Mouse (Mus musculus) heart, postnatal 0 days (tissue): ENCODE data around the gene Plppr1. TPM values are rescaled to one million over a fixed set of nuclear protein-coding genes. Genes with fewer than 3 reads are reported as not detected.
"Not testable (repeated sequence)": the region's sequence is repeated elsewhere in the genome, so short reads cannot be mapped to it uniquely, and the experiment has no call there.

Experiments
- ATAC-seq: fragments of 200-750 bp; cut with Nextera tagmentation; 2 replicates; pipeline ENCODE4 v1.8.0; 2017; ENCODE audit warnings: low read depth, moderate number of reproducible peaks, moderate library complexity; ENCODE audit not compliant: insufficient read depth
- DNase-seq: peaks from one replicate; pipeline ENCODE4 v3.0.0-alpha.2; 2016; ENCODE audit warnings: low spot score
- H3K27ac ChIP-seq: fragments of 300-500 bp; sonication (generic); 2 replicates; pipeline ENCODE4 v1.5.1; 2014; ENCODE audit warnings: low read depth, mild to moderate bottlenecking
- H3K27me3 ChIP-seq: fragments of 300-500 bp; sonication (generic); 2 replicates; pipeline ENCODE4 v1.6.1; 2014; ENCODE audit warnings: low read length, mixed read lengths; ENCODE audit not compliant: control insufficient read depth, insufficient read depth
- H3K36me3 ChIP-seq: fragments of 300-500 bp; sonication (generic); replicated peaks from 2 replicates; pipeline ENCODE4 v1.6.1; 2014; ENCODE audit warnings: low read length, mixed read lengths; ENCODE audit not compliant: control insufficient read depth, insufficient read depth
- H3K4me1 ChIP-seq: fragments of 300-500 bp; sonication (generic); 2 replicates; pipeline ENCODE4 v1.6.1; 2014; ENCODE audit warnings: antibody characterized with exemption; ENCODE audit not compliant: control insufficient read depth, insufficient read depth
- H3K4me2 ChIP-seq: fragments of 300-500 bp; sonication (generic); 2 replicates; pipeline ENCODE4 v1.6.1; 2014; ENCODE audit warnings: low read depth, mild to moderate bottlenecking, low read length, moderate library complexity
- H3K4me3 ChIP-seq: fragments of 300-500 bp; sonication (generic); 2 replicates; pipeline ENCODE4 v1.5.1; 2014; ENCODE audit warnings: low read depth, low read length
- H3K9ac ChIP-seq: fragments of 300-500 bp; sonication (generic); replicated peaks from 2 replicates; pipeline ENCODE4 v1.6.1; 2014; ENCODE audit warnings: low read depth, low read length, mixed read lengths
- H3K9me3 ChIP-seq: fragments of 300-500 bp; sonication (generic); replicated peaks from 2 replicates; pipeline ENCODE4 v1.6.1; 2016; ENCODE audit warnings: low read length; ENCODE audit not compliant: control insufficient read depth
- CTCF ChIP-seq: IDR thresholded peaks from 2 replicates; pipeline ENCODE4 v1.5.1; 2016; ENCODE audit warnings: antibody characterized with exemption, control low read depth, low read depth
- EP300 ChIP-seq: IDR thresholded peaks from 2 replicates; pipeline ENCODE4 v1.6.1; 2016; ENCODE audit warnings: antibody characterized with exemption, low read depth
- WGBS: fragments of 180-500 bp; shearing (Covaris S2); extraction: QIAGEN DNeasy Blood & Tissue Kit; methylation state at CpG from one replicate; pipeline ENCODE4 v1.1.7; 2014; 5-methylcytosine and 5-hydroxymethylcytosine counted together
- polyA plus RNA-seq: library from polyadenylated mRNA; unstranded; fragments of >200 nt; fragmentation: Nextera tagmentation; extraction: Ambion mirVana; gene quantifications from 2 replicates; pipeline ENCODE4 v1.2.1, GENCODE M21; 2015
- total RNA-seq: library from RNA; depleted of rRNA; stranded (reverse); fragments of >200 nt; gene quantifications from 2 replicates; pipeline ENCODE4 v1.2.3, GENCODE M21; 2014; ENCODE audit warnings: low replicate concordance

Plppr1 gene
- total and polyA plus RNA-seq, 2 experiments from 2014 or later = 3.7 to 5.2 TPM

GRCm38 (mm10) chr4:49348677-49349076 is 289.6 kb downstream of the Plppr1 start:
- Histone ChIP-seq H3K4me2 (no peak overlapping the region), H3K27ac (no peak overlapping the region), H3K4me1 (no peaks in the 10 kb centered on the region), H3K9ac (no peak overlapping the region), H3K9me3 (no peaks in the 10 kb centered on the region; the same call in 1 of the 2 replicates), H3K27me3 (no peaks in the 10 kb centered on the region), H3K4me3 (no peak overlapping the region), H3K36me3 (no peaks in the 10 kb centered on the region)
- WGBS = 84% methylated on average over 2 of the region's 2 CpGs
- no peak for TF ChIP-seq CTCF
- TF ChIP-seq EP300 = no peak
- DNase-seq (no peak), ATAC-seq (no peak)

GRCm38 (mm10) chr4:49350470-49350869 is 291.4 kb downstream of the Plppr1 start:
- no peaks in the 10 kb centered on the region for H3K4me1 ChIP-seq
- no peak for DNase-seq
- no peaks in the 10 kb centered on the region; the same call in 1 of the 2 replicates for H3K9me3 ChIP-seq
- ATAC-seq = no peak
- no peak overlapping the region for H3K4me3 ChIP-seq
- H3K4me2 ChIP-seq = no peak overlapping the region
- no peaks in the 10 kb centered on the region for H3K27me3 ChIP-seq
- H3K27ac ChIP-seq = no peak overlapping the region
- H3K36me3 ChIP-seq = no peaks in the 10 kb centered on the region
- no peak for TF ChIP-seq CTCF
- TF ChIP-seq EP300 = no peak
- 69% methylated on average over 4 of the region's 4 CpGs for WGBS
- H3K9ac ChIP-seq = no peak overlapping the region

GRCm38 (mm10) chr4:49357097-49357496 is 298.0 kb downstream of the Plppr1 start:
- H3K4me3 ChIP-seq = no peak overlapping the region
- no peak for ATAC-seq
- TF ChIP-seq CTCF (no peak), EP300 (no peak)
- no peaks in the 10 kb centered on the region for H3K4me1 ChIP-seq
- no peaks in the 10 kb centered on the region for H3K9me3 ChIP-seq
- no peaks in the 10 kb centered on the region for H3K27me3 ChIP-seq
- DNase-seq = no peak
- H3K4me2 ChIP-seq = no peak overlapping the region
- H3K36me3 ChIP-seq = no peaks in the 10 kb centered on the region
- 60% methylated on average over 2 of the region's 2 CpGs for WGBS
- H3K9ac ChIP-seq = no peak overlapping the region
- no peak overlapping the region for H3K27ac ChIP-seq

- H3K27me3 ChIP-seq, H3K4me3 ChIP-seq, H3K9ac ChIP-seq, DNase-seq, ATAC-seq, H3K27ac ChIP-seq, H3K9me3 ChIP-seq, H3K4me1 ChIP-seq, H3K4me2 ChIP-seq, H3K36me3 ChIP-seq: not testable (repeated sequence)
- 77% methylated on average over 3 of the region's 3 CpGs for WGBS
These were observed 309.0 kb downstream of the Plppr1 start for GRCm38 (mm10) chr4:49368046-49368445.

- not testable (repeated sequence) for H3K27me3 ChIP-seq, H3K4me1 ChIP-seq, DNase-seq, ATAC-seq, H3K27ac ChIP-seq, H3K9me3 ChIP-seq, H3K4me3 ChIP-seq, H3K36me3 ChIP-seq, H3K4me2 ChIP-seq, H3K9ac ChIP-seq
- 37% methylated on average over 1 of the region's 2 CpGs for WGBS
These were observed 324.7 kb downstream of the Plppr1 start for GRCm38 (mm10) chr4:49383576-49384318.

GRCm38 (mm10) chr4:49386873-49387272 is 327.8 kb downstream of the Plppr1 start:
- H3K9me3 ChIP-seq = no peaks in the 10 kb centered on the region
- no peak overlapping the region for H3K4me2 ChIP-seq
- H3K4me3 ChIP-seq = no peak overlapping the region
- WGBS = 46% methylated on average over 2 of the region's 2 CpGs
- H3K4me1 ChIP-seq = no peaks in the 10 kb centered on the region
- TF ChIP-seq EP300 = no peak
- no peak for TF ChIP-seq CTCF
- ATAC-seq (no peak), DNase-seq (no peak)
- H3K27me3 ChIP-seq = no peaks in the 10 kb centered on the region
- no peaks in the 10 kb centered on the region for H3K36me3 ChIP-seq
- no peak overlapping the region for H3K9ac ChIP-seq
- H3K27ac ChIP-seq = no peak overlapping the region
